Mouse (Mus musculus) olfactory bulb, adult 2 months (tissue): ENCODE data around the gene Rgs6. TPM values are rescaled to one million over a fixed set of nuclear protein-coding genes. Genes with fewer than 3 reads are reported as not detected.

ENCODE experiments used
- H3K27ac ChIP-seq: fragments of 200-500 bp; 2 replicates; pipeline ENCODE4 v1.5.1; 2012; ENCODE audit warnings: low read depth, low read length; ENCODE audit not compliant: insufficient read depth
- H3K4me1 ChIP-seq: fragments of 200-500 bp; 2 replicates; pipeline ENCODE4 v1.6.1; 2012; ENCODE audit warnings: low read length; ENCODE audit not compliant: control insufficient read depth, insufficient read depth
- H3K4me3 ChIP-seq: fragments of 200-500 bp; 2 replicates; pipeline ENCODE4 v1.5.1; 2012; ENCODE audit warnings: mild to moderate bottlenecking, low read depth, low read length, moderate library complexity; ENCODE audit not compliant: insufficient read depth
- CTCF ChIP-seq: fragments of 200-500 bp; IDR thresholded peaks from 2 replicates; pipeline ENCODE4 v1.5.1; 2012; ENCODE audit warnings: low read depth, mild to moderate bottlenecking, low read length, moderate library complexity; ENCODE audit not compliant: insufficient read depth
- POLR2A ChIP-seq: fragments of 200-500 bp; IDR thresholded peaks from 2 replicates; pipeline ENCODE4 v1.6.1; 2012; ENCODE audit warnings: mild to moderate bottlenecking, low read depth, low read length, moderate library complexity; ENCODE audit not compliant: insufficient read depth
- WGBS: fragments of 180-500 bp; shearing (Covaris S2); methylation state at CpG from one replicate; pipeline ENCODE4 v1.1.7; 2018; 5-methylcytosine and 5-hydroxymethylcytosine counted together
- polyA plus RNA-seq: library from polyadenylated mRNA; stranded (reverse); fragments of >200 nt; gene quantifications from 2 replicates; pipeline ENCODE4 v1.2.4, GENCODE M21; 2012; ENCODE audit warnings: low replicate concordance; ENCODE audit not compliant: missing spikeins, insufficient read depth, insufficient read length

Rgs6 gene
- polyA plus RNA-seq, 1 experiment, result not detected

DNA sequence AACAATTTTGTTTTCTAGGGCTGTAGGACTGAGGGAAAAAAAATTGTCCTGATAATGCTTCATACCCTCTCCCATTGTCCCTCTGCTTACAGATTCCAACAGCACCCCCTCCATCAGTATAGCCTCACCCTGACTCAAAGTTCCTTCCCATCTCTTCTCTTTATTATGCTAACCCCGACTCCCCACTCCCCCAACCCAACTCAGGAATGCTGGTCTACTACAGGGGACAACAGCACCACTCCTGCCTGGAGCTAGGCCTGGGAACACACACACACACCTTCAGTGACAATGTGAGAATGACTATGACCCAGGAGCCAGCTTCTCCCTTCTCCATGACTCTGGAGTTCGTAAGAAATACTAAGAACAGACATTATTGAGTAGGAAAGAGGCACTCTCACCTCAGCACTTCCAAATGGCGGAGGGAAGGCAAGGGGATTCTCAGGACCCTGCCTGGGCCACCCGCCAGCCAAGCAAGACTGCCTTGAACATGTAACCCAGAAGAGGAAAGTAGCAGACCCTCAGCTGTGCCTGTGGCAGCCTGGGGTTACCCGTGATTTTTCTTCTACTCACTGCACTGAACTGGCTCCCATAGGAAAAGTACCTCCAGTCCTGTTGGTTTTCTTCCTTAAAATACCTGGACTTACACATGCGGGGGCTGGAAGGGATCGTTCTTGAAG lies 623.2 kb downstream of the Rgs6 start:
- Histone ChIP-seq H3K27ac (no peak overlapping the region), H3K4me1 (peaks cover 26% of the 10 kb centered on the region), H3K4me3 (no peak overlapping the region)
- TF ChIP-seq CTCF (no peak), POLR2A (no peak)
- 87% methylated on average over 7 of the region's 7 CpGs for WGBS
